Mouse (Mus musculus): ENCODE results near the gene D930048N14Rik.
"Not testable (repeated sequence)": the region's sequence is repeated elsewhere in the genome, so short reads cannot be mapped to it uniquely, and the experiment has no call there.

- not testable (repeated sequence) for TF ChIP-seq CTCF, EP300 (IDR thresholded peaks at IDR 0.05; ENCODE audit: low read depth)
Measured at GRCm38 (mm10) chr11:51633200-51633599, 17.6 kb upstream of the D930048N14Rik start.

Data from liver, postnatal 0 days (tissue).